Mouse (Mus musculus): Measurements from ENCODE around the gene Sptb.

The Sptb gene

GRCm38 (mm10) chr12:76579806-76580205, 130.5 kb downstream of the Sptb start:
- in situ Hi-C loops (cut with MboI; ENCODE audit: unreplicated experiment in 2 of 2) = no loop called here

- in situ Hi-C loops (cut with MboI; ENCODE audit: unreplicated experiment in 2 of 2) = no loop called here
Observed at GRCm38 (mm10) chr12:76578465-76578864, 131.9 kb downstream of the Sptb start.

DNA sequence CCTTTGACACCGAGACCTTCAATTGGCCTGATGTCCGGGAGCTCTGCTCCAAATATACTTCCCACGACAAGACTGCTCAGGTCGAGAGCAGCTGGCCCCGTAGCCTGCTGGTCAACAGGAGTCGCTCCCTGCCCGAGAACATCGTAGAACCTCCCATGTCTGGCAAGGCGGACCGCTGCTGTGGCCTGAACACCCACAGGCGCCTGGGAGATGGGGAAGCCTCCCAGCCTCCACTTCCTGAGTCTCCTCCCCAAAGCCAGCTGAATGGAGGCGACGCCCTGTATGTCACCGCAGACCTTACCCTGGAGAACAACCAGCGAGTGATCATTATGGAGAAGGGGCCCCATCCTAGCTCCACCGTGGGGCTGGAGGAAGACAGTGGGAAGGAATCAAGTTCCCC, 132.5 kb downstream of the Sptb start:
- in situ Hi-C loops (cut with MboI; ENCODE audit: unreplicated experiment in 2 of 2) = no loop called here

- in situ Hi-C loops (cut with MboI; ENCODE audit: unreplicated experiment in 2 of 2) = no loop called here
Observed at GRCm38 (mm10) chr12:76576806-76577205, 133.5 kb downstream of the Sptb start.

DNA sequence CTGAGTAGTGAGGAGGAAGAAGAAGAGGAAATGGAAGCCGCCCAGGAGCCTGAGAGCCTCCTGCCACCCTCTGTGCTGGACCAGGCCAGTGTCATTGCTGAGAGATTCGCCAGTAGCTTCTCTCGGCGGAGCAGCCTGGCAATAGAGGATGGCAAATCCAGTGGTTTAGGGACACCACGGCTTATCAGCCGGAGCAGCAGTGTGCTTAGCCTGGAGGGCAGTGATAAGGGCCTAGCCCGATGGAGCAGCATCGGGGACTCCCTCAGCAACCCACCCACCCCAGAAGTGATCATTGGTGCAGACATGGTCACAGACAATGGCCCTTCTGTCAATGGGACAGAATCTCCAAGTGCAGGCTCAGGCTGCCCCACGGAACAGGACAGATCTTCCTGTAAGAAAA, 134.3 kb downstream of the Sptb start:
- in situ Hi-C loops (cut with MboI; ENCODE audit: unreplicated experiment in 2 of 2) = no loop called here

GRCm38 (mm10) chr12:76574815-76575214, 135.5 kb downstream of the Sptb start:
- in situ Hi-C loops (cut with MboI; ENCODE audit: unreplicated experiment in 2 of 2) = no loop called here

DNA sequence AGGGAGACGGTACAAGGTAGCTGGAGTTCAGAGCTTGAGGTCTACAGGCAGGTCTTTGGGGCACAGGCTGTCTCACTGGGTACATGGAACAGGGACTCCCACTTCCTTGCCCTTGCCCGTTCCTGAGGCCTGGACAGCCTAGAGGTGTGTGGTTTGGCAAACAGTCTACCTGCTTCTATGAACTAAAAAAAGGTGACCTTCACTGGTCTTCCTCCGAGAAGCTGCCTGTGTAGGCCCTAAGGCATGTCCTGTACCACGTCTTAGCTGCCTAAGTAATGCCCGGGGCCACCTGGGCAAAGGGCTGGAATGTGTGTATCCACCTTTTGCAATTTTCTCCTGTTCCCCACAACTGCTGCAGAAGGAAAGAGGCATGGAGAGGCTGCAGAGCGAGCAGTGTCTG, 137.0 kb downstream of the Sptb start:
- in situ Hi-C loops (cut with MboI; ENCODE audit: unreplicated experiment in 2 of 2) = no loop called here

- in situ Hi-C loops (cut with MboI; ENCODE audit: unreplicated experiment in 2 of 2) = no loop called here
Observed at GRCm38 (mm10) chr12:76572261-76573251, 137.8 kb downstream of the Sptb start.

DNA sequence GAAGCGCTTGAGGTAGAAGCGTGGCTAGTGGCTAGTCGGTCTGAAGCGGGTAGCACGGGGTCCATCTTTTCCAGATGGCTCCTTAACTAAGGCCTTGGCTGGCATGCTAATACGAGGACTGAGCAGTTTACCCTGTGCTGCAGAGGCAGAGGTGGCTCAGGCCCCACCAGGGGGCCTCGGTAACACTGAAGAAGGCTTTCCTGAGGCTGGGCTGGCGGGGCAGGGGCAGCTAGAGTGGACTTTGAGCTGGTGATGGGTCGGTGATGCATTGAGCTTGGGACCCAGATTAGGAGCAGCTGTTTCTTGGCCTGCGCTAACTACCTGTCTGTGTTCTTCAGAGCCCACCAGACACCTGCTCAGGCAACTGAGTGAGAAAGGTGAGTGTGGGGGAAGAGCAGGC, 139.1 kb downstream of the Sptb start:
- in situ Hi-C loops (cut with MboI; ENCODE audit: unreplicated experiment in 2 of 2) = no loop called here

DNA sequence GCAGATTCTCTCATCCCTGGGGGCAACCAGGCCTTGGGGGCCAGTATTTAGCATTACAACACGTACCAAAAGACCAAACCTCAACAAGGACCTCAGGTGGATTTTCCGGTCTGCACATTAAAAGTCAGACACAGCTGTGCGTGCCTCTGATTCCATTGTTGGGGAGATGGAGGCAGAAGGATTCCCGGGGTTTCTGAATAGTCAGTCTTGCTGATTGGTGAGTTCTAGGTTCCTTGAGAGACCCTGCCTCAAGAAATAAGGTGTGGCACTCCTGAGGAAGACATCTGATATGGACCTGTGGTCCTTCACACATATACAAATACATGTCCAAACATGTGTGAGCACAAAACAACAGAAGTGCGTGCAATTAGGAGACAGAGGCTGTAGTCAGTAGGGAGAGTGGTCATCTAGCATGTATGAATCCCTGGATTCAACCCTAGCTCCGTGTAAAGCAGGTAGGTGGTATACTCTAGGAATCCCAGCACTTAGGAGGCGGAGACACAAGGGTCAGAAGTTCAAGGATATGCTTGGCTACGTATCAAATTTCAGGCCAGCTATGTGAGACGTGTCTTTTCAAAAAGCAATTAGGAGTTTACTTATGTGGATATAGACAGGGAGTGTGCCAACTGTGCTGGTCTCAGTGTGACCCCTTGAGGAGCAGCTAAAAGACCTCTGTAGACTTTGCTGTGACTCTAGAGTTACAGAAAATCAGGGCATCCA, 140.0 kb downstream of the Sptb start:
- in situ Hi-C loops (cut with MboI; ENCODE audit: unreplicated experiment in 2 of 2) = no loop called here

DNA sequence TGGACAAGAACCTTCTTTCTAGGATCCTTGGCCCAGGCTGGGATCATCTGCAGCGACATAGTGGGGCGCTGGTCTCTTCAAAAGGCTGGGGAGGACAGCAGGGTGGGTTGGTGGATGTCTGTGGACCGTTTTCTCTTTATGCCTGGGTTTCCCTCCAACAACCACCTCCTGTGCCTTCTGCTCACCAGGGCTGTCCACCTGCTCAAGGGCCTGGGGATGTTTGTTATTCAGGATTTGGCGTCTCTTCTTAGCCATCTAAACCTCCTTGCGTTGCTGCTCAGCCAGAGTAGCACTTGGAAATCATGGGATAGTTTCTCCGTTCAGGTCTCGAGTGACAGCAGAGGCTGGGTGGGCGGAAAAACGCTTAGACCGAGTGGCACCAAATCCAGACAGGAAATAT, 144.1 kb downstream of the Sptb start:
- in situ Hi-C loops (cut with MboI; ENCODE audit: unreplicated experiment in 2 of 2) = no loop called here

DNA sequence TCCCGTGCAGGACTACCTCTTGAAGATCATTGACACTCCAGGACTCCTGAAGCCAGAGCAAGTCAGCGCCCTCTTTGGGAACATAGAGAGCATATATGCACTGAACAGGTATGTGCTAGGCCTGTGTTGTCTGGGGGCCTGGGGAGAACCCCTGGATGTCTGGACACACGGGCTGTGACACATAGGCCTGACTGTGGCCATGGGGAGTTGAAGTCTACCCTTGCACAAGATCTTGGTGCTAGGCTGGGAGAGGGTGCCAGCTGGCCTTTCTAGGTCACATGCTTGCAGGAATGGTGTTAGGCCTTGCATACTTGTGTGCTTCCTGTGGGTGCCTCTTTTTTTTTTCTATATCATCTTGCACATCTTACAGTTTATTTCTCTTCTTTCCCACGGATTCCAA, 148.2 kb downstream of the Sptb start:
- in situ Hi-C loops (cut with MboI; ENCODE audit: unreplicated experiment in 2 of 2) = no loop called here

GRCm38 (mm10) chr12:76558206-76558605, 152.1 kb downstream of the Sptb start:
- in situ Hi-C loops (cut with MboI; ENCODE audit: unreplicated experiment in 2 of 2) = no loop called here

- in situ Hi-C loops (cut with MboI; ENCODE audit: unreplicated experiment in 2 of 2) = no loop called here
Observed at GRCm38 (mm10) chr12:76556745-76557389, 153.5 kb downstream of the Sptb start.

GRCm38 (mm10) chr12:76556187-76556586, 154.2 kb downstream of the Sptb start:
- in situ Hi-C loops (cut with MboI; ENCODE audit: unreplicated experiment in 2 of 2) = no loop called here

GRCm38 (mm10) chr12:76554871-76555386, 155.4 kb downstream of the Sptb start:
- in situ Hi-C loops (cut with MboI; ENCODE audit: unreplicated experiment in 2 of 2) = no loop called here

DNA sequence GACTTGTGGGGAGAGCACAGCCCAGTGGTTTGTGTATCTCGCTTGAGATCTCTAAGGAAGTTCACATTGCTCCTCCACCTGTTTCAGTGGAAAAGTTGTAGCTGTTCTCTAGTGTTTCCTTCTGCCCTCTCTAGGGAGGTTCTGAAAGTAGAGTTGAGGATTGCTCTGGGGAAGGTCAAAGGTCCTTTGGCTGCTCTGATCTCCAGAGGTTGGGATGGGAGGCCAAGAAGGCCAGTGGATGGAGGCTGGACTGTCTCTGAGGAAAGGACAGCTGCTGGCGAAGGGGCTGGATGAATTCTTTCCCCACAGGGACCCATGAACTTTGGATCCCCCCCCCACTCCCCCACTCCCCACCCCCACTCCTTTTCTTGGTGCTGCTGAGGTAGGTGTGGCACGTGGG, 156.0 kb downstream of the Sptb start:
- in situ Hi-C loops (cut with MboI; ENCODE audit: unreplicated experiment in 2 of 2) = no loop called here

- in situ Hi-C loops (cut with MboI; ENCODE audit: unreplicated experiment in 2 of 2) = no loop called here
Observed at GRCm38 (mm10) chr12:76553917-76554316, 156.4 kb downstream of the Sptb start.

- in situ Hi-C loops (cut with MboI; ENCODE audit: unreplicated experiment in 2 of 2) = no loop called here
Observed at GRCm38 (mm10) chr12:76552958-76553357, 157.4 kb downstream of the Sptb start.

GRCm38 (mm10) chr12:76552321-76552720, 158.0 kb downstream of the Sptb start:
- in situ Hi-C loops (cut with MboI; ENCODE audit: unreplicated experiment in 2 of 2) = no loop called here

DNA sequence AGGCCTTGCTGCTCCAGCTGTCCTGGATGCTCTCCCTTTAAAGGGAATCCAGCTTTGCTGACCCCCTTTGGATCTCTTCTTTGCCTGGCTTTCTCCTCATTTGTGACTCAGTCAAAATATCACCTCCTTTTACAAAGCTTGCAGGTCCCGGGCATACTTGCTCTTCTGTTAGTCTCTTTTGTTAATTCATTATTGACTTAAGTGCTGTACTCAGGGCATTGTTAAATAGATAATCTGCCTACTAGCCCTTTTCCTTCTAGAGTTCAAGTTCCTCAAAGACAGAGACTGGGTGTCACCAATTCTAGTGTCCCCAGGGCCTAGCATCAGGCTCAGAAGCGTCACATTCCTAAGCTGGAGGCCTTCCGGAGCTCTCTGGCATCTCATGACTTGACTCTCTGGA, 161.1 kb downstream of the Sptb start:
- in situ Hi-C loops (cut with MboI; ENCODE audit: unreplicated experiment in 2 of 2) = no loop called here

Measured in v-Abl transformed pro-B cells (cell line).